8 mouse cellular contexts compared by ENCODE assay signal in genomic region chr5:110135293-110136086, GRCm38 (mm10). TPM values are rescaled to one million over a fixed set of nuclear protein-coding genes. Genes with fewer than 3 reads are reported as not detected.
A peak's percentile ranks its signal among the peaks of the same experiment; 100 is the strongest.
DNase-seq lines count a peak whose midpoint lies in the region; ATAC-seq and TF ChIP-seq lines count a peak whose summit lies in the region.

Chfr (plus strand) TSS chr5:110135842.

- H3K9ac ChIP-seq in forebrain, postnatal 0 days = peak within 1 kb of the TSS; percentile 80
- peak within 1 kb of the TSS; percentile 83 for H3K9ac ChIP-seq in lung, embryonic 15.5 days

- ATAC-seq in G1E (ENCODE audit: extremely low read depth, insufficient number of reproducible peaks, low FRiP score, poor library complexity, severe bottlenecking) = peak; percentile 98
- peak; percentile 99 for ATAC-seq in forebrain, postnatal 0 days
- ATAC-seq in lung, embryonic 15.5 days (ENCODE audit: borderline replicate concordance, extremely low read depth, low FRiP score, low TSS enrichment) = peak; percentile 99

- H3K9me3 ChIP-seq in G1E (replicated peaks) = peaks cover 24% of the 10 kb centered on the region
- no peaks in the 10 kb centered on the region for H3K9me3 ChIP-seq in forebrain, postnatal 0 days (ENCODE audit: low read length)
- H3K9me3 ChIP-seq in lung, embryonic 15.5 days = no peaks in the 10 kb centered on the region

- DNase-seq in G1E (ENCODE audit: low spot score) = peak; percentile 91
- peak; percentile 98 to 100 for DNase-seq in cerebellum, adult 18-20 months
- peak; percentile 99 for DNase-seq in forebrain, postnatal 0 days
- DNase-seq in heart, postnatal 4 days = peak; percentile 99
- peak; percentile 98 to 100 for DNase-seq in layer of hippocampus, adult 8-10 months (ENCODE audit: low spot score in 2 of 2)
- peak; percentile 97 for DNase-seq in ovary, adult 18-20 months (ENCODE audit: low spot score)
- peak; percentile 99 for DNase-seq in thymus, postnatal 0 days (ENCODE audit: low spot score)

- H3K4me2 ChIP-seq in forebrain, postnatal 0 days (ENCODE audit: low read depth) = peak within 1 kb of the TSS; percentile 80
- H3K4me2 ChIP-seq in lung, embryonic 15.5 days = peak within 1 kb of the TSS; percentile 83

- peaks cover 17% of the 10 kb centered on the region for H3K4me1 ChIP-seq in G1E (ENCODE audit: insufficient read depth, low read depth, low read length)
- peaks cover 4% of the 10 kb centered on the region; the same call in 1 of the 2 replicates for H3K4me1 ChIP-seq in forebrain, postnatal 0 days (ENCODE audit: insufficient read depth)
- 0 out of 2 replicates have a peak, but pooled peaks cover 2% of the 10 kb centered on the region for H3K4me1 ChIP-seq in lung, embryonic 15.5 days

- H3K36me3 ChIP-seq in G1E (replicated peaks) = peaks cover 29% of the 10 kb centered on the region
- H3K36me3 ChIP-seq in forebrain, postnatal 0 days (ENCODE audit: insufficient read depth) = peaks cover 11% of the 10 kb centered on the region
- 0 out of 2 replicates have a peak, but pooled peaks cover 7% of the 10 kb centered on the region for H3K36me3 ChIP-seq in lung, embryonic 15.5 days

- no peak for TF ChIP-seq CTCF in G1E (IDR thresholded peaks at IDR 0.05; ENCODE audit: low read depth, low read length)
- peak; percentile 26; the same call in 1 of the 2 replicates for TF ChIP-seq CTCF in forebrain, postnatal 0 days (IDR thresholded peaks at IDR 0.05; ENCODE audit: low read depth)

- 4% methylated on average over 46 of the region's 46 CpGs for WGBS in forebrain, postnatal 0 days
- WGBS in lung, embryonic 15.5 days = 3% methylated on average over 46 of the region's 46 CpGs

- peak within 1 kb of the TSS; percentile 81 for H3K4me3 ChIP-seq in G1E (ENCODE audit: low read depth, low read length)
- peak within 1 kb of the TSS; percentile 75 for H3K4me3 ChIP-seq in forebrain, postnatal 0 days (ENCODE audit: low read depth, low read length)
- H3K4me3 ChIP-seq in lung, embryonic 15.5 days = peak within 1 kb of the TSS; percentile 97

- no peaks in the 10 kb centered on the region for H3K27me3 ChIP-seq in G1E (ENCODE audit: insufficient read depth, low read length)
- H3K27me3 ChIP-seq in forebrain, postnatal 0 days (ENCODE audit: insufficient read depth, low read length) = no peaks in the 10 kb centered on the region
- no peaks in the 10 kb centered on the region for H3K27me3 ChIP-seq in lung, embryonic 15.5 days

- peak within 1 kb of the TSS; percentile 83 for H3K27ac ChIP-seq in forebrain, postnatal 0 days (ENCODE audit: low read depth, low read length)
- H3K27ac ChIP-seq in lung, embryonic 15.5 days = peak within 1 kb of the TSS; percentile 53

RNA-seq across cellular contexts. Expression of gene Chfr, which starts in this region (rescaled TPM):
- total RNA-seq in G1E (2014; fragmentation: Nextera tagmentation) (82.8 and 93.5 TPM in 2 replicates), G1E (2017) (65.3 and 79.8 TPM in 2 replicates)
- 37.1 and 49.0 TPM in 2 replicates for polyA plus RNA-seq in G1E (2012)
- total RNA-seq in forebrain, postnatal 0 days (2014; rRNA removed) = 60.1 and 69.1 TPM in 2 replicates
- 45.9 and 53.8 TPM in 2 replicates for polyA plus RNA-seq in forebrain, postnatal 0 days (2015; fragmentation: Nextera tagmentation; extraction: Ambion mirVana)
- total RNA-seq in heart, postnatal 4 days (2021) = 10 to 100 TPM; 23.5 to 23.7 TPM
- 10 to 100 TPM; 46.2 to 67.9 (median 48.7) TPM for total RNA-seq in layer of hippocampus, adult 8-10 months (2022)
- polyA plus RNA-seq in lung, embryonic 15.5 days (2015; fragmentation: Nextera tagmentation; extraction: Ambion mirVana) = 39.5 and 41.7 TPM in 2 replicates
- 75.1 and 82.2 TPM in 2 replicates for polyA plus RNA-seq in thymus, postnatal 0 days (2015; fragmentation: Nextera tagmentation; extraction: Ambion mirVana)

Comparison
In these comparisons a context has a peak if more than half of its experiments do, and no peak if none do; other contexts are left out.
1. Peak in every context shown above with its lines: DNase-seq, ATAC-seq, H3K4me3 ChIP-seq and H3K27ac ChIP-seq.